Mouse (Mus musculus) cerebellum, adult 2 months (tissue): Measurements from ENCODE around the gene Hras.

ENCODE experiments used
- CTCF ChIP-seq: fragments of 200-500 bp; IDR thresholded peaks from 2 replicates; pipeline ENCODE4 v1.5.1; 2011; ENCODE audit warnings: low read depth, mild to moderate bottlenecking, control low read depth, low read length, moderate library complexity, borderline replicate concordance; ENCODE audit not compliant: insufficient read depth
- POLR2A ChIP-seq: fragments of 200-500 bp; IDR thresholded peaks from 2 replicates; pipeline ENCODE4 v1.6.1; 2011; ENCODE audit warnings: low read length, control low read depth, borderline replicate concordance; ENCODE audit not compliant: insufficient read depth

GRCm38 (mm10) chr7:141227796-141228195 lies 34.0 kb upstream of the Hras start:
- no peak for TF ChIP-seq POLR2A
- no peak for TF ChIP-seq CTCF
